Mouse (Mus musculus): ENCODE data around the gene Prg3.
A peak's percentile ranks its signal among the peaks of the same experiment; 100 is the strongest.

The Prg3 gene

DNA sequence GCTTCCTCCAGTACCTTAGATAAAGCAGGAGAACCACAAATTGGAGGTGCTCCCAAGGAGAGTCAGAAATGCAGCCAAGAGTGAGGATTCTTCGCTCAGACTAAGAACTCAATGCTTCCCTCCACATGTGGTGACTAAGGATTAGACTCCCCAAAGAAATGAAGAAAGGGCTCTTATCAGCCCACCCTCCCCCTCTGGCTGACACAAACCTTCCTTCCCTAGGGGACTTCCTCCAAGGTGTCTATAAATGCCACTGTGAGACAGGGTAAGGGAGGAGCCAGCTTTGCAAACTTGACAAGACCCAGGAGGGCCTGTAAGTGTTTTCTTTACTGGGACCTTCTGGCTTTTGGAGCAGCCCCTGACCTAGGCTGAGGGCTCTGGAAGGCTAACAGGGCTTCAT lies 7.8 kb upstream of the Prg3 start, which contains the start of gene Prg2:
Gene Prg2, plus strand, starts transcription at position 274 of the 400 bp plus-strand sequence.
- DNase-seq (ENCODE audit: low spot score in 2 of 2): no peak

DNA sequence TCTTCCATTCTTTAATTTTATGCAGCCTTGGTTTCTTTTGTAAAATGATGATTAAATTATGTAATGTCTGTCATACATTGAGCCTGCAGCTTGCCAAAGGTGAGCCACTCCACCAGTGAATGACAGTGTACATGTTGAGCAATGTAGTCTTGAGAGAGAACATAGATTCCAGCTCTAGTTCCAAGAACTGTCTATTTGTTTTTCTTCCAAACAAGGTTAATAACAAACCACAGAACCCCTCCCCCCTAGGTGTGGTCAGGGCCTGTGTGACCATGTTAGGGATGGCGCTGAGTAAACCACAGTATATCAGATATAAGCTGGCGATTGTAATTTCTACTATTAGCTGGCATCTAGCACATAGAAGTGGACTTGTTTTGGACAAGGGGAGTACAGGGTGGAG lies 8.4 kb downstream of the Prg3 start:
- DNase-seq (ENCODE audit: low spot score in 2 of 2): no peak

DNA sequence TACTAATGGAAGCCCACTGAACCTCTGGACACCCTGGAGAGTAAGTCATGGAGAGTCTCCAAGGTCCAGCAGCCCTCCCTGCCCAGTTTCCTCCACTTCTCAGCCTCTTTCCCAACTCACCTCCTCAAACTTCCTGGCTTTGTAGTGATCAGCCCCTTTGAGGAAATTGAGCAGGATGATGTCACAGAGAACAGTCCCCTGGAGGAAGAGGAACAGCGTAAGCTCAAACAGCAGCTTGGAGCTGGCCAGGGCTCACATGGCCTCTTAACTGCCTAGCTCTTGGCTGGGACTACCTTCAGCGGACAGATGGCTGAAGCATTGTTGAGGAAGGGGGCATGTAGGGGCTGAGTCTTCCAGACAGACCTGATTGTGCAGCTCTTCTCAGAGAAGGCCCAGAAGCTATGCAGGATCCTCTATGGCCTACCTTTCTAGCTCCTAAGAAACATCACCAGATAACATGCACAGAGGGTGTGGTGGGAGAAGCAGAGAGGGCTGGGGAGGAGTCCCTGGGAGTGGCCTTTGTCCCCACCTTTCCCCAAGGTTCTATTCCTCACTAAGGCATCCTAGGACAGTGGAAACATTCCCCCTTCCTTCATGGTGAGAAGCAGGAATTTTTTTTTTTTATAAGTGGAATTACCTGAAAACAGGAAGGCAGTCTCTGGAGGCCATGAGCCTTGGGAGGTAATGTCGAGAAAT lies 11.6 kb downstream of the Prg3 start:
- no peak for DNase-seq (ENCODE audit: low spot score in 2 of 2)

DNA sequence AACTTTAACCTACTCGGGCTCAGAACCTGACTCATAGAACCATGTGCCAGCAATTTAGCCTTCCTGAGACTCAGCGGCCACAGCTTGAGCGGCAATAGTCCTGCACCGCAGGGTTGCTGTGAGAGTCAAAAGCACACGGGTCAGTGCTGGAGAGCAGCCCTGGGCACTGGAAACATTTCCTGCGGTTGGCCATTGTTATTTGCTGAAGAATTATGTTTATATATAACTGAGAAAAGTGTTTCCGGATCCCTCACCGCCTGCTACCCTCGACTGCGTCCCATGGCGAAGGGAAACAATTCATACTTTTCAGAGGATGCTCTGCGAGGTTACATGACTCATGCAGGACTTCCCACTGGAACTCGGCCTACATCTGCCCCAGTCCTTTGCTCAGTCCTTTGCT lies 13.5 kb downstream of the Prg3 start:
- no peak for DNase-seq (ENCODE audit: low spot score in 2 of 2)

DNA sequence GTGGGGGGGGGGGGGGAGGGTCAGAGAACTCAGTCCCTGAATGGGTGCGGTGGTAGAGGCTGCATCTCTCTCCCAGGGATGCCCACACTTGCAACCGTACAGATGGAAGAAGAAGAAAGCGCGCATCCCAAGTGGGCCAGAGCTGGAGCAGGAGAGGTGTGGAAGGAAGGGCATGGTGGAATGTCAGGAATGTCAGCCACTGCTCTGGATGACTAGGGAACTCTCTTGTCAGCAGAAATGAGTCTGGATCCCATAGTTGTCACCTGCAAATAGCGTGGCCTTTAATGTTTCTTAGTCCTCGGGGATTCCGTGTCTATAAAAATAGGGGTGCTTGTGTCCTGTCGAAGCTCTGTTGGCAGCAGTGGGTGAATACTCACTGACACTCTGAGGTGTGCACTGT lies 14.6 kb downstream of the Prg3 start:
- no peak for DNase-seq (ENCODE audit: low spot score in 2 of 2)

DNA sequence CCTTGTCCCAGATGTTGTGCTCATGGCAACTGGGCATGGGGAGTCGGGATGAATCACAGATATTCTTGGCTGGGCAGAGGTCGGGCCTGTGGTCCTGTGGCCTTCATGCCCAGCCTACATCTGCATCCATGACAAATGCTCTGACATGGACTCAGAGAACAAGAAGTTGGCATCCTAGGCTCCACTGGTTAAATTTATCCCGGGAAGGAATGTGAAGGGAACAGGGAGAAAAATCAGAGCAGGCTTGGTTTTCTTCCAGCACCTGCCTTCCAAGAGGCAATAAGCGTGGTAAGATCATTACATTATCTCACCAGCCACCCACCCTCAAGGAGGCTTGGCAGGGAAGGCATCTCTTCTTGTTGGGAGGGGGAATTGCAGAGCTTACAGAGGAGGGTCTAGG lies 16.3 kb downstream of the Prg3 start:
- DNase-seq (ENCODE audit: low spot score in 2 of 2): peak; percentile 47 to 50

DNA sequence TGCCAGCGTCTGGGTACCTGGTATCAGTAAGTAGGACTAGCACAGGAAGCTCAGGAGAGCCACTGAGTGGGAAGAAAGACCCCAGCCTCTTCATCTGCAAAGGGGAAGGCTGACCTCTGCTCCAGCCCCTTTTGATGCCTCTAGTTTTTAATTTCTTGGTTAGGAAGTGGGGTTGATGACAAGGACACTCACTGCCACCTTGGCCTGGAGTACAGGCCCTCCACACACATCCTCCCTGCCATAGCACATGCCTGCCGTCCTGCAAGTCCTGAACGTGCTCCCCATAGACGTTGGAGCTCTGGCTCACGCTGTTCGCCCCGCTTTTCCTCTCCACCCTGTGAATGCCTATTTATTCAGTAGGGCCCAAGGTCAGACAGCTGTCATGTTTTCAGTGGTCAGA lies 18.6 kb downstream of the Prg3 start:
- DNase-seq (ENCODE audit: low spot score in 2 of 2): no peak

DNA sequence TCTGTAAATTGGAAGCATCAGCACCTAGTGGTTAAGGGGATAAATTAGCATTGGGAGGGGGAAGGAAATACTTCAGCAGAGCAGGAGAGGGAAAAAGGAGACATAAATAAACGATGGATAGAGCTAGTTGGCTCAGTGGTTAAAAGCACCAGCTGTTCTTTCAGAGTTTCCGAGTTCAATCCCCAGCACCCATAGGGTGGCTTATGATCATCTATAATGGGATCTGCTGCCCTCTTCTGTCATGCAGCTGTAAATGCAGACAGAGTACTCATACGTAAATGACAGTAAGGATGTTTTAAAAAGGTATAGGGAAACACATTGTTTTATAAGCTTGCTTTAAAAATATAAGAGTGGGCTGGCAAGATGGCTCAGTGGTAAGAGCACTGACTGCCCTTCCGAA lies 19.7 kb downstream of the Prg3 start:
- peak in 1 of 2 experiments; percentile 22 for DNase-seq (ENCODE audit: low spot score in 2 of 2)

DNA sequence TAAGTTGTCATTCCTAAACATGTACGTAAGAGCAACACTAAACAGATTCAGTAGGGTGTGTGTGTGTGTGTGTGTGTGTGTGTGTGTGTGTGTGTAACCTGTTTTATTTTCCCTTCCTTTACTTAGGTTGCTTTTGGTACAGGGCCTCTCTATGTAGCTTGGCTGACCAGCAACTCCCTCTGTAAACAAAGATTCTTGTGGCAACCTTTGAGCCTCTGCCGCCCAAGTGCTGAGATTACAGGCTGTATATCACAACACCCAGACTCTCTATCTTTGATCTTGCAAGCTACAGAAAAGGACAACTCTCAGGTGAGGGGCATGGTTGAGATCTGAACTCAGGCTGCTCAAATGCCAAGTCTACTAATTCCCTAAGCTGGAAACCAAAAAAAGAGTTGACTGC lies 21.2 kb downstream of the Prg3 start:
- DNase-seq (ENCODE audit: low spot score in 2 of 2): no peak

DNA sequence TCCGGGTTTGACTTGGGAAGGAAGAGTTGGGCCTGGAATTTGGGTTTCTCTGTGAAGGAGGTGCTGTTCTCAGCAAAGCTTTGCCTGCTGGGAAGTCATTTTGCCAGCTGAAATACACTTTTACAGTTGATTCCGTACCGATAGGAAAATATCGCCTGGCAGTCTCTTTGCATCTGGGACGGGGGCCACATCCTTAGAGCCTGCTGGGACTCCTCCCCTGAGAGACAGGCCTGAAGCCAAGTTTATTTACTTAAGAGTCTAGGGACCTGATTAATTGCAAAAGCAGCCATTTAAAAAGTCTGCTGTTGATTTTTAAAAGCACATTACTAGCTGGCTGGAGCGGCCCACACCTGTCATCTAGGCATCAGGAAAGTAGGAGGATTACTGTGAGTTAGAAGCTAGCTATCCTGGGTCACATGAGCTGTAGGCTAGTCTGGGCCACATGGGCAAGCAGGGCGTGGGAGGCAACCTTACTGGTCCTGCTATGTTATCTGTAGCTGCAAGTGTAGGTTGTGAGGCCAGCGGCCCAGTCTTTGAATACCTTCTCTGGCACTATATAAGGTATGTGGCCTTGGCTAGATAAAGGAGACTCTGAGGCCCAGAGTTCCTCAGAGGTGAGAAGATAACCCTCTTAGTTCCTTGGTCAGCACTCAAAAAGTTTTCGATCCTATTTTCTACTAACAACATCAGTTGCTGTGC lies 24.0 kb downstream of the Prg3 start:
- no peak for DNase-seq (ENCODE audit: low spot score in 2 of 2)

DNA sequence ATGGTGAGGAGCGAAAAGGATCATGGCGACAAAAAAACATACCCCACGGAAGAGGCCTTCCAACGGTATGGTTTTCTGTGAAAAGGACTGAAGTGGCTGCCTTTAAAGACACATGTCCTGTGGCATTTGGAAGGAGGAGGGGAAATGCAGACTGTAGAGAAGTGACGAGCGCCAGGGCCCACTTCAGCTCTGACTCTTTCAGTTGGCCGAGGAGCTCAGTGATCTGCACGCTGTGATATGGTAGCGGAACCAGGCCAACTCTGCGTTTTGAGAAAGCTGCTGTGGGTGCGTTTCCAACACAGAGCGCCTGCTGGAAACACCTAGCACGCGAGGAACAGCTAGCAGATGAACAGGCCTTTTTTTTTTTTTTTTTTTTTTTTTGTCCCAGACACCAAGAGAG lies 24.7 kb downstream of the Prg3 start:
- no peak for DNase-seq (ENCODE audit: low spot score in 2 of 2)

DNA sequence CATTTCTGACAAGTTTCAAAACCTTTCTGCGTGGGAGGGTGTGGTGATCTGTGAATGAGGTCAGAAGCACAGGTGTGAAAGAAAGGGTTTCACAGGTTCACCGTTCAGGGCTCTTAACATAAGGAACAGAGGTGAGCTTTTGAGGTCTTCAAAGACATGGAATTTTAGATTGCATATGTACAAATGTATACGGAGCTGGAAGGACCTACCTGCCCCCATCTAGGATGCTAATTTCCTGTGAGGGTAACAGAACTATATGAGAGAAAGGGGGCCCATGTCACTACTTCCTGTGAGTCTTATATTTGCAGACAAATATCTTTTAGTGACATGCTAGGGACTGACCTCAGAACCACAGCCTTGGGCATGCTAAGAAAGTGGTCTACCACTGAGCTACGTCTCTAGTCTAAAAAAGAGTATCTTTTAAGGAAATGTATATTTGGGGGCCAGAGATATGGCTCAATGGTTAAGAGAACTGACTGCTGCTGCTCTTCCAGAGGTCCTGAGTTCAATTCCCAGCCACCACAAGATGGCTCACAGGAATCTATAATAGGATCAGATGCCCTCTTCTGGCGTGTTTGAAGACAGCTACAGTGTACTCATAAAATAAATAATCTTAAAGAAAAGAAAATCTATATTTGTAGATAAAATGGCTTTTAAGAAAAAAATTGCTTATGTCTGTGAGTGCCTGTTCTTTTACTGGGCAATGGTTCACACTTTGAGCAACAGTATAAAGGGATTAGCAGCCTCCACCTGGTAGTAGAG lies 26.0 kb downstream of the Prg3 start:
- no peak for DNase-seq (ENCODE audit: low spot score in 2 of 2)

DNA sequence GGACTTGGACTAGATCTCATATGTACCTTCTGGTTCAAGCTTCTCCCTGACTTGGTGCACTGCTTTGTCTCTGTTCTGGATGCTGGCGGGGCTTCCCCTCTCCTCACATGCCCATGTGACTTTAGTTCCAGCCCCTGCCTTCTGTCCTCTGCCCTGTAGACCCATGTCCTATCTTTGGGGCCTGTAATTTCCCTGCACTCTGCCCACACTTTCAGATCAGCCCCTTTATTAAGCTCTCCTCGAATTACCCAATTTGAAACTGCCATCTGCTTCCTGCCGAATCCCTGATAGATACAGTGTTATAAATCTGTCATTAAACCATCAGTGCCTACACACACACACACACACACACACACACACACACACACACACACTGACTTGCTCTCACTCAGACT lies 26.6 kb downstream of the Prg3 start:
- DNase-seq (ENCODE audit: low spot score in 2 of 2): no peak

DNA sequence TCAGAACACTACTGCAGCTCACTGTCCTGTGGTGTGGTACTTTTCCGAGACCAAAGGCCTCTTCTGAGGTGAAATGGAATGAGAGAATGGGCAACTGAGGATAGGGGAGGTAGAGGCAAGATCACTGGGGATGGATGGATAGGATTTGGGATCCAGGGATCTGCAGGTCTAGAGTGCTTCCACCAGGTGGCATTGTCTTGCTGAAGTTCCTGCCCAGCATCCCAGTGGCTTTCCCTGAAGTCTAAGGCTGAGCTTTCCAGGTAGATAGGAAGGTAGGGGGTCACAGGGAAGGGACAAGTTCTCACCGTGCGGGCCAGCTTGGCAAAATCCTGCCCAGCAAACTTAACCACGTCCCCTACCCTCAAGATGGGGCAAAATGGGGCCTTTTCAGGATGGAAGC lies 34.0 kb downstream of the Prg3 start:
- peak; percentile 40 to 43 for DNase-seq (ENCODE audit: low spot score in 2 of 2)

DNA sequence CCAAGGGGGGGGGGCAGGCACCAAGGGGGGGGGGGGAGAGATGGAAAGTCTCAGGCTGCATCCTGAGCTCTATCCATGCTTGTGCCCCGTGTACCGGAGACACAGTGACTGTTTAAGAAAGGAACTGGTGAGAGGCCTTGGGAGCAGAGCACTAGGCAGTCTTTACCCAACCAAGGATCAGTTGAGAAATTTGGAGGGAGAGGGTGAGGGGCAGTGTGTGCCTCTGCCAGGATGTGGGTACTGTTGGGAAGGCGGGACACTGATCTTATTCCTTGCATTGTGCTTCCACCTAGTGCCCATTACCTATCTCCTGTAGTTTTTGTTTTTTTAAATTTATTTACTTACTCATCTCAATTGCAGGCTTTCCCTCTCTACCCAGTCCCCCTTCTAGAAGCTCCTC lies 38.2 kb downstream of the Prg3 start:
- no peak for DNase-seq (ENCODE audit: low spot score in 2 of 2)

DNA sequence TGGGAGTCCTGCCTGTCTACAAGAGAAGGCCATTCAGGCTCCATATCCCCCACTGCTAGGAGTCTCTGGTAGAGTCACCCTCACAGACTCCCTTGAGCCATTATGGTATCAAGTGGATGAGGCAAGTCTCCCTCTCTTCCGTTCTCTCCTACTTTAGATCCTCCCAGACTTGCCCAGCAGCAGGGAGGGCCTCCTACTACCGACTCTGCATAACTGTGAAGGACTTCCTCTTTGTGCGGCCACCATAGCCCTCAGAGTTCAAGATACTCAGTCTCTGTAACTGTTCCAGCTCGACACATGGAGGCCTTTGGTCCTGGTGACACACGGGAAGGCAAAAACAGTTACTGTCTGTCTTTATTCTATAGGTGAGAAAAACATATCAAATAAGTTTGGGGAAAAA lies 39.3 kb downstream of the Prg3 start:
- no peak for DNase-seq (ENCODE audit: low spot score in 2 of 2)

DNA sequence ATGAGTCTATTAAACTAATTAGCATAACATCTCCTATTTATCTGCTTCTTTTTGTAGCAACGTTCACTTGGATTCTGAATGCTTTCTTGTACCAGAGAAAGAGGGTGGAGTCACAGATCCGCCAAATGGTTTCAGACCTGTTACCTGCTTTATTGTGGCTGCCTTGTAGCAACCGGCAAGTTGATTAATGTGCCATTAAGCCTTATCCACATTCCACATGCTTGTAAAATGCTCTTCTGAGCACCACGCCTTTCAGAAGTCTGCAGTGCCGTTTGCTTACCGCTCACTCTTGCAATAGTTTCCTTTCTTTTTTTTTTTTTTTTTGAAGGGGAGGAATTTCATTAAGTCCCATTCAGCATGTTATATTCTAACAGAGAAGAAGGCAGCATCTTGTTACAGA lies 41.9 kb downstream of the Prg3 start:
- DNase-seq (ENCODE audit: low spot score in 2 of 2): no peak

DNA sequence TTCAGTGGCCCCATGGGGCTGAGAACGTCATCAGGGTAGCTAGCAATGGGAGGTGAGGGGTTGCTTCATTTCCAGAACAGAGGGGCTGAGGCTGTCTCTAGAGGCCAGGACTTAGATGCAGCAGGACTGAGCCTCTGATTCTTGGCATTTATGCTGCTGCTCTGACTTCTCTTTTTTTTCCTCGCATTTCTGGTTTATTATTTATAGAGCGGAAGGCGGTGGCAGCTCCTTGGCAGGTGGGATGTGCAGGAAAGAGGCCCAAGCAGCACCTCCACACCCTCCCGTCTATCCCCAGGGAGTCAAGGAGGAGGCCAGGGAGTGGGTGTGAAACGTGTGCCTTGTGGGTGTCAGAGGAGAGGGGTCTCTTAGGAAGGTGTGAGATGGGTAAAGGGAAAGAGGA lies 43.0 kb downstream of the Prg3 start:
- DNase-seq (ENCODE audit: low spot score in 2 of 2): peak; percentile 34

DNA sequence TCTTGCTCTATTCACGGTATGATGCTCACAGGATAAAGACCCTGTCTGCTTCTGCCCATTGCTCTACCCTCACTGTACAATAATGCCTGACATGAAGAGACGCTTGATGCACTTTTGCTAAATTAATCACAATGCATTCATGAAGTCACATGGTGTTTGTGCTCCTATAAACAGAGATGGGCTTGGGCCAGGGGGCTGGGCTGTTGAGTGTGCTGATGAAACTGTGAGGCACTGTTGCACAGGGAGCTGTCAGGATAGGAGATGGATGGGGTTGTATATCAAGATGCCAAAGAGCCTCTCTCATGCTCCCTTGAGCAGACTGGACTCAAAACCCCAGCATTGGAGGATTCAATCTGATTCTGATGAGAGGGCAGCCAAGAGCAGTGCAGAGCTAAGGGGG lies 45.1 kb downstream of the Prg3 start:
- DNase-seq (ENCODE audit: low spot score in 2 of 2): no peak

DNA sequence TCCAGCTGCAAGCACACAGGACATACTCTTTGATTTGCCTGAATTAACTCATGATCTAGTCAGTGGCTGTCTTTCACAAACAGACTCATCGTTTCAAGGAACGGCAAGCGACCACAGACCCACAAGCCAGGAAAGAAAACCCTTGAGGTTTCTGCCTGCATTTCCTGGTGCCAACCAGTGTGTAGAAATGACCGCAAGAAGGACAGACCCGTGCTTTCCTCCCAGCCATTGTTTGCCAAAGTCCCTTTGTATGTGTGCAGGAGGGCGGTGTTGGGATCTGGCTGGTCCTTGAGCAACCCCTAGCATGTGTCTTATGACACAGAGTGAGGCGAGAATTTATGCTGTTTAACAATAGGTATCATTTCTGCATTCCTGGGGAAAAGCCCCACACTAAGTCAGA lies 46.2 kb downstream of the Prg3 start:
- DNase-seq (ENCODE audit: low spot score in 2 of 2): no peak

DNA sequence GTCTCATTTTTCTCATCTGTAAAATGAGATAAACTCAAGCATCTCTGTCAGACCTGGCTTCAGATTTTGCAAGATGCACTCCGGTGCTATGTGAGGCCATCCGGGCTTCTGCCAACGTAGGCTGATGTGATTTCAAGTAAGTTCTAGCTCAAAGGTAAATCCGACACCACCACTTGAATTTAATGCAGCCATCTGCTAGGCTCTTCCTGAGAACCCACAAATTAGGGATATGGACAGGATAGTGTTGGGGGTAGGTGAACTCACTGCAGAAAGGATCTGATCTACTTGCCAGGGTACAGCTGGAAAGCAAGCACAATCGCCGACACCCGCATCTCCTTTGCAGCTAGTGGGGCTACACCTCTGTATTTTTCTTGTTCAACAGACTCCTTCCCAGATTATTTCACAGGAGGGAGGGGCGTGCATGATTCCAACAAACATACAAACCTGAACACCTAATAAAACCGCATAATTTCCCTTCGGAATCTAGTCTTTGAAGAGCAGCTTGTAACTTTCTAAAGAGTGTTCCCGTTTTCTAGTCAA lies 48.6 kb downstream of the Prg3 start:
- DNase-seq (ENCODE audit: low spot score in 2 of 2): no peak
